Mouse (Mus musculus) left cerebral cortex, adult 8-10 months (tissue): ENCODE data around the gene Sertad1. TPM values are rescaled to one million over a fixed set of nuclear protein-coding genes. Genes with fewer than 3 reads are reported as not detected.
A peak's percentile ranks its signal among the peaks of the same experiment; 100 is the strongest.
"Not testable (repeated sequence)": the region's sequence is repeated elsewhere in the genome, so short reads cannot be mapped to it uniquely, and the experiment has no call there.

Experiments used
- DNase-seq, 2 experiments: peaks; one replicate each; pipeline ENCODE4 v3.0.0; 2022; ENCODE audit warnings: low spot score in 2 of 2
- total RNA-seq, 4 experiments: library from RNA; stranded (reverse); gene quantifications; 2 replicates each; pipeline ENCODE4 v1.2.4; 2022

Gene Sertad1
- total RNA-seq, 4 experiments from 2014 or later, result 13.8 to 17.5 (median 14.1) TPM

DNA sequence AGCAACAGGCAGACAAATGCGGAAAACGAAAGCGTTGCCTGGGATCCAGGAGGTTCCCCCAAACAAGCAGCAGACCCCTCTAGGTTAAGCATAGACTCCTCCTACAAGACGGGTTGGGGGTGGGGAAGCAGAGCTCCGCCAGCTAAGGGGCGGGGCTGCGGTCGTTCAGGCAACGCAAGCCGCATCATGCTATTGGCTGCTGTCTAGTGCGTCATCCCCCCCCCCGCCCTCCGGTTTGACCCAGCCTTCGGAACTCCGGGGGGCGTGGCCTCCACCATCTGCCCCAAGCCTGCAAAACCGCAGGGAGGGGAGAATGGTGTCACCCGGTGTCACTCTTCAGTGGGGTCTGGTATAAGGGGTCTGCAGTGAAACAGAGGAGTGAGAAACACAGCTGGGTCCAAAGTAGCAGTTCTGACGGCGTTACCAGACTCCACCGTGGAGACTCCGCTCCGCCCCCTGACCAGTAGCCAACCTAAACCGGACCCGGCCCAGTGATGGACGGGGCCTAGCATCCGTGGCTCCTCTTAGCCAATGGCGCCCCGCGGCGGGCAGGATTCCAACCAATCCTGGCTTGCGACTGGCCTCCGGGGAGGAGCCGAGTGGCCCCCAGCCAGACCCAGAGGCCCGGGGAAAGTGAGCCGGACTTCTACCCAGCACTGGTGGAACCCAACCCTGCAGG, 13.4 kb upstream of the Sertad1 start, which contains the start of gene Sertad3:
TSS of gene Sertad3 (plus strand) at position 613 of the 679 bp plus-strand sequence.
- DNase-seq, result peak; percentile 97

DNA sequence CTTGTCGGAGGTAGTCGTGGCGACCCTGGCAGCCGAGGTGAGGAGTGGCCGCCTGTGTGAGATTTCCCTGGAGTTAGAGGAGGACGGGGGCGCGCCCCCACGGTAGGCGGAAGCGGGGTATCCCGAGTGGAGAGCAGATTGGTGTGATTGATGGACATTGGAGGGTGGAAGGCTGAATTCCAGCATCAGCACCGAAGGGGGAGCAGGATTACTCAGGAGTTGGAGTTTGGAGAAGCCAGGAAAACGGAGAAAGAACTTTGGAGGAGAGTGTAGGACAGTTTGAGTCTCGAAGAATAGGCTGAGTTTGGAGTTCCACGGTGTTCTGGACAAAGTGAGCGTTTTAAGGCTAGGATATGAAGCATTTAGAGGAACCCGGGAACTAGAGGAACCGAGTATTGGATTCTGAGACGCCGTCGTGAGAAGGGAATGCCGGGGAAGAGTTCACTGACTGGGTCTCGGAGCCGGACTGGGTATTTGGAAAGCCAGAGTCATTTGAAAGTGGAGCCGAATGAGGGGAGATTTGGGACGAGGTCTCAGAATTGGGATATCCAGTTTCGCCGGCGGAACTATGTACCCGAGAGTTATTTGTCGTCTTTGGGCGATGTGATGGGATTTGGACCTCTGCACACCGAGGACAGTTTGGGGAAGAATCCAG, 12.7 kb upstream of the Sertad1 start:
- no peak for DNase-seq

DNA sequence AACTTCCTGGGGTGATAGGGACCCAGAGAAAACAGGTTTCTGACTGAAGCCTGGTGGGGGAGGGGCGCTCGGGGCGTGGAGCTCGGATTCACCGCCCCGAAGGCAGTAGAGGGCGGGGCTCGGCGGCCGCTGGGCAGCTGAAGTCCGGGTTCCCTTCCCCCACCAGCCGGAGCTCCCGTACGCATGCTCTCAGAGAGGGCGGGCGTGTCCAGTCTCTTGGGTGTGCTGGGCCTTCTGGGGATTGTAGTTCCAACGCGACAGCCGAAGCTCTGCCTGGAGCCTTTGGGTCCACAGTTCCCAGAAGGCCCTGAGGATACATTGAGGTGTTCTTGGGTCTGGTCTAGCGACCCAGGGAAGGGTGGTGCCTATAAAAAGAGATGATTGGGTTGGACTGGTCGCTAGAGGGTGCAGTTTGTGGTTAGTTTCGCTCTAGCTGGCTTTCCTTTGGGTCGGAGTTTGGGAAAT, 12.2 kb upstream of the Sertad1 start:
- peak; percentile 84 to 99 for DNase-seq

DNA sequence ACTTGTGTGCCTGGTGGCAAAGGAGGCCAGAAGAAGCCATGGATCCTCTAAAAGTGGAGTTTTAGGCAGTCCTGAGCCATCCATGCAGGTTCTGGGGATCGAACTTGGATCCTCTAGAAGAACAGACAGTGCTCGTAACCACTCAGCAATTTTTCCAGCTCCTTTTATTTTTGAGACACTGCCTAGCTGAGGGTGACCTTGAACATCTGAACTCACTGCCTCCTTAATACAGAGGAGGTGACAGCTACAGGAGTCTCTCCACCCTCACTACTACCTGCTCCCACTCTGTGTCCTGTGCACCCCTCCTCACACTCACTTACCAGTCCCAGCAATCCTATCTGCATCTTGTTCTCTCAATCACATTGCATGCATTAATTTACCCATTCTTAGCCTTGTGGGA, 11.1 kb upstream of the Sertad1 start:
- no peak for DNase-seq

DNA sequence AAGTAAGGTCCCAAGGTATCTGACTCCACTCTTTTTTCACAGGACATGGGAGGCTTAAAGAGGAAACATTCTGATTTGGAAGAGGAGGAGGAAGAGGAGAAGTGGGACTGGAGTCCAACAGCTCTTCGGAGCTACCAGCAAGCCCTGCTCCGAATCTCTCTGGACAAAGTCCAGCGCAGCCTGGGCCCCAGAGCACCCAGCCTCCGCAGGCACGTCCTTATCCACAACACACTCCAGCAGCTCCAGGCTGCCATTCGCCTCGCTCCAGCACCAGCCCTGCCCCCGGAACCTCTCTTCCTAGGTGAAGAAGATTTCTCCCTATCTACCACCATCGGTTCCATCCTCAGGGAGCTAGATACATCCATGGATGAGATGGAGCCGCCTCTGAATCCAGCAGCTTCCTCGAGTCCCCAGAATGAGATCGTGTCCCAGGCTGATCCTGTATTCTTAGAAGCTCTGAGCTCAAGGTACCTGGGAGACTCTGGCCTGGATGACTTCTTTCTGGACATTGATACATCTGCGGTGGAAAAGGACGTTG, 10.5 kb upstream of the Sertad1 start:
- no peak for DNase-seq

DNA sequence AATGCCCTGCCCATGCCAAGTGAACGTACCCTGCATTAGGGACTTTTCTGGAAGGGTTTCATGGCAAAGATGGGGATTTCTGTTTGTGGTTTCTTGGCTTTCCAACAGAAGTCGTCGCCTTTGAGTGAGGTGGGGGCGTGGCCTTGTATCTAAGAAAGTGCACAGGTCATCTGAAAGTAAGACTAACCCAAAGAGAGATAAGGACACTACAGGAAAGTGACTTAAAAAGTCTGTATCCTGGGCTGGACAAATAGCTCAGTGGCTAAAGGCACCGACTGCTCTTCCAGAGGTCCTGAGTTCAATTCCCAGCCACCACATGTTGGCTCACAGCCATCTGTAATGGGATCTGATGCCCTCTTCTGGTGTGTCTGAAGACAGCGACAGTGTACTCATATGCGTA, 8.1 kb upstream of the Sertad1 start:
- DNase-seq, result no peak

DNA sequence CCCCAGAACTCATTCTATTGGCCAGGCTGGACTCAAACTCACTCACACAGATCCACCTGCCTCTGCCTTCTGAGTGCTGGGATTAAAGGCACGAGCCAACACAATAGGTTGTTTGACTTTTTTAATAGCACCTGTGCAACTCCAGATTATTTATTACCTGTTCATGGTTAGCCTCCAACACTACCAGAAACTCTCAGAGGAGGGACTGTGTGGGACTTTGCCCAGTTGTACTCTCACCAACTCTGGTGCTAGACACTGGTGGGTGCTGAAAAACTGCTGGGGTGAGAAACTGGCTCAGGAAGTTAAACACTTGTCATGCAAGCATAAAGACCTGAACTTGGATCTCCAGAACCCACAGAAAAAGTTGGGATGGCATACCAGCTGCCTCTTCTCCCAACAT, 7.0 kb upstream of the Sertad1 start:
- no peak for DNase-seq

DNA sequence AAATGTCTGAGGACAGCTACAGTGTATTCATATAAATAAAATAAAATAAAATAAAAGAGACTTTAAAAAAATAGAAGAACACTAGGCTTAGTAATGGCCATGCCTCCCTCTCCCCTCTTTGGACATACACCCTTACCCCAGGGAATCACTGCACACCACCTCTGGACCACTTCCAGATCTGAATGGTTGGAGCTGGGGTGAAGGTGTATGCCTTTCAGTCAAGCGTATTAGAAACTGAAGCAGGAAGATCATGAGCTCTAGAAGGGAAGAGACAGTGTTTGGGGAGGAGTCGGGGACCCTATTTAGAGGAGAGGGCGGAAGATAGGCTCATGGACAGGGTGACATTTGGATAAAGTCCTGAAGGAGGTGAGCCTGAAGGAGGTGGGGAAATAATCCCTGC, 6.2 kb upstream of the Sertad1 start:
- no peak for DNase-seq

DNA sequence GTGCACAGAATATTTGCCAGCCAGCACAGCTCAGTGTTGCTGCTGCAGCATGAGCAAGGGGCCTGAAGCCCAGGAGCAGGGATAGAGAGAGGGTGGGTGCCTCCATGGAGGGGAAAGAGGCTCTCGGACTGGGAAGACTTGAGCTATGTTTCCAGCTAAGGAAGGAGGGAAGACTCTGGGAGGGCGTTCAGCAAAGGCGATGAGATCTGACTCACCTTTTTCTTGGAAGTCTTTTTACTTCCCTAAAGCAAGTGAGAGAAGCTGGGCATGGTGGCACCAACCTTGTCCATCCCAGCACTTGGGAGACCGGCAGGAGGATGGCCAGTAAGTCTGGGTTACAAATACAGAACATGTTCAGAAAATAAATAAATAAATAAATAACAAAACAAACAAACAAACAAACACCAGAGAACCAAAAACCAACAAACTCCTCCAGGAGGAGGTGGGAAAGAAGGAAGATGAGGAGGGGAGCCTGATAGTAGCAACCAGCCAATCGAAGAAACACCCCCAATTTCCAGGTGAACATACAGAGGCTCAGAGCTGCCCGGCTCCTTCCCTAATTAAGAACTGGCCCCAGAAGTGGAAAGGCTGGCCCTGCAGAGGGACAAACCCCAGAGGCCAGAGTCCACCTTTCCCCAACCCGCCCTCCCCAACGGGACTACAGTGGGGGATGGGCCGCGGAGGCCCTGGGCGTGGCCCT, 5.6 kb upstream of the Sertad1 start:
- DNase-seq, result no peak

DNA sequence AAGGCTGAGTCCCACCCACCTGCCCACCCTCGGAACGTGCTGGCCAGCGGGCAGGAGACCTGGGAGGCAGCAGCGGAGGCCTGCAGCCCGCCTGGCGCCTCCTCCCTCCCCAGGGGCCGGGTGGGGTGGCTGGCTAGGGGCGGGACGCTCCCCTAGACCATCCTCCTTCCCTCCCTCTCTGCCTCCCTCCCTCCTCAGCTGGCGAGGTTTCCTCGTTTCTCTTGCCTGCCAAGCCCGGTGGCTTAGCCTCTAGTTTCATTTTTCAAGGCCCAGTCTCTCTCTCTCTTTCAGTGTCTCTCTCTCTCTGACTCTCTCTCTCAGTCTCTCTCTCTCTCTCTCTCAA, 5.1 kb upstream of the Sertad1 start:
- peak in 1 of 2 experiments; percentile 81 for DNase-seq

DNA sequence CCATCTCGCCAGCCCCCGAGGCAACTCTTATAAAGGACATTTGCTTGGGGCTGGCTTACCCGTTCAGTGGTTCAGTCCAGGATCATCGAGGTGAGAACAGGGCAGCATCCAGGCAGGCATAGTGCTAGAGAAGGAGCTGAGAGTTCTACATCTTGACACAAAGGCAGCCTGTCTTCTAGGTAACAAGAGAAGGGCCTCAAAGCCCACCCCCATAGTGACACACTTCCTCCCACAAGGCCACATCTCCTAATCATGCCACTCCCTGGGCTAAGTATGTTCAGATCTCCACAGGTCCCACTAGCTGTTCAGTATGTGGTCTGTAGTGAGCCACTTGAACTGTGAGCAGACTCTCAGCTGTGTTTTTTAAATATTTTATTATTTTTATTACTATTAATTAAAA, 2.9 kb upstream of the Sertad1 start:
- DNase-seq, result no peak

DNA sequence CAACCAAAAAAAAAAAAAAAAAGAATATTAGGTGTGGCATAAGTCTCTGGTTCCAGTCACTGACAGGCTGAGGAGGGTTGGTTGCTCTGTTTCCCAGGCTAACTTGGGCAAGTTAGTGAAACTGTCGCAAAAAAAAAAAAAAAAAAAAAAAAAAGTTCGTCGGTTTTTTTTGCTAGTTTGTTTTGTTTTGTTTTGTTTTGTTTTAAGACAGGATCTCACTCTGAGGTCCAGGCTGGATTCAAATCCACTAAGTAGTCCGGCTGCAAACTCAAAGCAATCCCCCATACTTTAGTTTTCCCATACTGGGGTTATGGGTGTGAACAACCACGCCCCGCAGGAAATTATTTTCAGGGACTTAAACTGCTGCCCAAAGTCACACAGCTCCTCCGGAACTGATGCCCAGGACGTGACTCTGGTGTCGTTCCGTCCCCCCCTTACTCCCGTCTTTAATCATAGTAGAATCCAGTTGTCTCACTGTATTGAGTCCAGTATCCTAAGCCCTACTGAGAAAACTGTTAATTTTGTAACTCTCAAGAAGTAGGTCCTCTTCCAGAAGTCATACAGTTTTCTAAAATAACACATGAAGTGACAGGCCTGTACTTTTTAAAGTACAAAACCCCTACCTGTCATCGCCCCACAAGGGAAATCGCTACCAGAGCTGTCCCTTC, 474 bp upstream of the Sertad1 start:
- DNase-seq, result no peak

DNA sequence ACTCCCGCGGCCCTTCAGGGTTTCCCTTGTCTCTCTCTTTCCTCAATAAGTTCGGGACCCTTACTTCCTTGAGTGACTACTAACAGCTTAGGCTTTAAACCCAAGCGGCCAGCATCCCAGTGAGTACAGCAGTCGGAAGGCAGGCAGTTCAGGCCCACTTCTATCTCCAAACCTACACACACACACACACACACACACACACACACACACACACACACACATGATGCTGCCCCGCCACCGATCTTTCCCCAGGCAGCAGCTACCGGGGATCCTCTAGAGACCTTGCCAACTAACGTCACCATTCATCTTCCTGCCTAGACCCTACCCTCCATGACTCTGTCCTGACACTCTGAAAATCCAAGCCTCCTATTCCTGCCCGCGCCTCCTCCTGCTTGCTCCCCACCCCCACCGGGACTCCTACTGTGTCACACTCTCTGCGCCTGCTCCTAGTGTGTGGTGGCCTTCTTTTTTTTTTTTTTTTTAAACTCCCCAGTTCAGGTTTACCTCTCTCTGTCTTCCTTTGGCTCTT, 1.1 kb downstream of the Sertad1 start:
- DNase-seq, result no peak

DNA sequence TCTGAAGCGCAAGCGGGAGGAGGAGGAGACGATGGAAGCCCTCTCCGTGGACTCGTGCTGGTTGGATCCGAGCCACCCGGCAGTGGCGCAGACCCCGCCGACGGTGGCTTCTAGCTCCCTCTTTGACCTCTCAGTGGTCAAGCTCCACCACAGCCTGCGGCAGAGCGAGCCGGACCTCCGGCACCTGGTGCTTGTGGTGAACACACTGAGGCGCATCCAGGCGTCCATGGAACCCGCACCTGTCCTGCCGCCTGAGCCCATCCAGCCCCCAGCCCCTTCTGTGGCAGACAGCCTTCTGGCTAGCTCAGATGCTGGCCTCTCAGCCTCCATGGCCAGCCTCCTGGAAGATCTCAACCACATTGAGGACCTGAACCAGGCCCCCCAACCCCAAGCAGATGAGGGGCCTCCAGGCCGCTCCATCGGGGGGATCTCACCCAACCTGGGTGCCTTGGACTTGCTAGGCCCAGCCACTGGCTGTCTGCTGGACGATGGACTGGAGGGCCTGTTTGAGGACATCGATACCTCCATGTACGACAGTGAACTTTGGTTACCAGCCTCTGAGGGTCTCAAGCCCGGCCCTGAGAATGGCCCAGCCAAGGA, 2.7 kb downstream of the Sertad1 start:
- DNase-seq, result no peak

DNA sequence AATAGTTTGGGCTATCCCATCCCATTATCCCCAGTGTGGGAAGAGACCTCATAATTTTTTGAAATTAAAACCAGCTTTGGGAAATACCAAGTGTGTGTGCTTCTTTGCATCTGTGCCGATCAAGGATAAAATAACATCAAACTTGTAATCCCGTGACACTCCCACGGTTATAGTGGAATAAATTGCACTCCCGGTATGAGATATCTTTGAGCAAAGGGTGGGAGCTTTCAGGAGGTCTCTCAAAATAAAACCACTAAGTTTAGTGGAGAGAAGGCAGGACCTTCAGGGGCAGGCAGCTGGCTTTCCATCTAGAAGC, 3.5 kb downstream of the Sertad1 start:
- DNase-seq, result no peak

DNA sequence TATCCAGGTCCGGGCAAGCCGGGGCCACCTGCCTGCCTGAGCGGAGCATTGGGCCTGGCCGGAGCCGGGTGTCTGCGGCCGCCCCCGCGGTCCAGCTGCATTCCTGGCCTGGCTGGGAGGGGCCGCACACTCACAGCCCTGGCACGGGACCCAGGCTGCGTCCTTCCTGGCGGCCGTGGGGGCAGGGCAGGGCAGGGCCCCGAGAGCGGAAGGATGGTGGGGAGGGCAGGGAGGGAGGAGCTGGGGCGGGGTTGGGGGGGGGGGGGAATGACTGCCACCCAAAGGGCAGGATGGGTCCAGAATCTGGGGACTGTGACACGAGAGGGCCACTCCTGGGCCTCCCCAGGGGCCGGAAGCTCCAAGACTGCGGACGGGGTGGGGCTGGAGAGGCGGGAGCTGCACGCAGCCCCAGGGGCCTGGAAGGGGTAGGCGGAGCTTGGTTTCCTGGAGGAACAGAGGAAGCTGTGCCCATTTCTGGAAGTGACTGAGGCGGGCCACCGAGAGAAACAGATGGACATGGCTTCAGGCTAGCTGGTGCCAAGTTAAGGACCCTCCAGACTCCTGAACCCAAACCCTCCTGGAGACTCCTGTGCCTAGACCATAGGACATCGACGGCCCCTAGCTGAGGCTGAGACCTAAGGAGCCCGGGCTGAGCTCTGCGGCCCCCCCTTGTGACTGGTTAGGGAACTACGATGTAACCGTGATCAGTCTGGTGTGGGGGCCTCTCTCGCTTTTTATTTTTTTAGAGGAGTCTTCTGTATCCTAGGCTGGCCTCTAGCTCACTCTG, 4.0 kb downstream of the Sertad1 start:
- DNase-seq, result peak; percentile 81 to 82

DNA sequence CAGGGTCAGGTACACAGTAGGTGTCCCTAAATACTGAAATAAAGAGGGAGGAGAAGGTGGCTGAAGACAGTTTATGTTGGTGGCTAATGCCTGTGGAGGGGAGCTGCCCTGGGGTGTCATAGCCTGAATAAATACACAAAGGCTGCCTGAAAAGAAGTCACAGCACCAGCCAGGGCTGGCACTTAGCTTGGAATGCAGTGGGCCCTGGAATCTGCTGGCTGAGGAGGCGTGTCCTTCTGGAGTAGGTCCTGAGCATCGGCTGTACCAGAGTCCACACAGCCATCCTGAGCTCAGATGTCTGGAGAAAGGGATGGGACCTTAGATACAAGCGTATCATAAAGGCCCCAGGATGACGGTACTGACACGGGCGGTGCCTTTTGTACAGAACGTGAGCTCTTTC, 5.1 kb downstream of the Sertad1 start:
- no peak for DNase-seq

DNA sequence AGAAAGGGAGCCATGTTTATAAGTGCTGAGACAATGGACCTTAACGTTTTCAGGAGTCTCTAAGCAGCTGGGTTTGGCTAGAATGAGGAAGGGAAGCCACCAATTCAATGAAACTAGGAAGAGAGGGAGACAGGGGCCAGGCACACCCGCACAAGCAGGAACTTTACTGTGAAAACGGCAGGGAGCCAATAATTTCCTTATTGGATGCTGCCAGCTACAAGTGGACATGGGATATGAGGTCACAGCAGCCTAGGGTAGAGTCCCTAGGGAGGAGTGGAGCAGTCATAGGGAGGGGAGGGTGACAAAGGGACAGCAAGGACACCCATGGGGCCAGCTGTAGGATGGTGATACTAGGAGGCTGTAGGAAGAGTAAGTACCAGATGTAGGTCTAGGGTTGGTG, 6.3 kb downstream of the Sertad1 start:
- no peak for DNase-seq

DNA sequence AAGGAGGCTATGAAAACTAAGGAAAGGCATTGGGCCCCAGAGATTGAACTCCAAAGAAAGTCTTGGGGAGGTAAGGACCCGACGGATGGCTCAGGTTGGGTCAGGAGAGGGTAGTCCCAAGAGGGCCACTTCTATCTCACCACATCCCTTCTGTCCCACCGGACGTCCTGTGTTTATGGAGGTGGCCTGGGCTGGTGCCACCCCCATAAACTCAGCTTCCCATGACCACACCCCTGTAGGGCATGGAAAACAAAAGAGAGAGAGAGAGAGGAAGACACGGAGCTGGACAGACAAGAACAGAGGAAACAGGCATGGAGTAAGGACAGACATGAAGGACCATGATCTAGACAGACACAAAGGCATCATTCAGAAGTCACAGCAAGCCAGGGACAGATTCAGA, 6.7 kb downstream of the Sertad1 start:
- no peak for DNase-seq

DNA sequence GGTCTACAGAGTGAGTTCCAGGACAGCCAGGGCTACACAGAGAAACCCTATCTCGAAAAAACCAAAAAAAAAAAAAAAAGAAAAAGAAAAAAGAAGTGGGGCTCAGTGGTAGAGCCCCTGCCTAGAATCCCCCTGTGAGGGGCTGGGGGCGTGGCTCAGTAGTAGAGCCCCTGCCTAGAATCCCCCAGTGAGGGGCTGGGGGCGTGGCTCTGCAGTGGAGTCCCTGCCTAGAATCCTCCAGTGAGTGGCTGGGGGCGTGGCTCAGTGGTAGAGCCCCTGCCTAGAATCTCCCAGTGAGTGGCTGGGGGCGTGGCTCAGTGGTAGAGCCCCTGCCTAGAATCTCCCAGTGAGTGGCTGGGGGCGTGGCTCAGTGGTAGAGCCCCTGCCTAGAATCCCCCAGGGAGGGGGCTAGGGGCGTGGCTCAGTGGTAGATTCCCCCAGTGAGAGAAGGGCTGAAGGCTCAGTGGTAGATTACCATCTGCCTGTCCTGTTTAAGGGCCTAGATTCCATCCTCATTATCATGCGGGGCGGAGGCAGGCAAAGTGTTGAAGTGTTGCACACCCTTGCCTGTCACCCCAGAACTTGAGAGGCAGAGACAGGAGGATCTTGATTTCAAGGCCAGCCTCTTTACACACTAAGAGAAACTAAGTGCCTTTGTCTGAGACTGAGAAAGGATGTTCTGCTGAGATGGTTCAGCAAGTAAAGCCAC, 8.1 kb downstream of the Sertad1 start:
- DNase-seq, result not testable (repeated sequence)
